Mouse (Mus musculus): ENCODE results near the gene Krtap31-2.

The Krtap31-2 gene

GRCm38 (mm10) chr11:99935991-99936390 lies at the start of gene Krtap31-2:
Gene Krtap31-2, plus strand, starts transcription at chr11:99936291.
- no peak for DNase-seq

GRCm38 (mm10) chr11:99907620-99908019 lies 28.5 kb upstream of the Krtap31-2 start, which contains the start of gene Krtap31-1:
Gene Krtap31-1, plus strand, starts transcription at chr11:99907920.
- no peak for DNase-seq

- no peak for DNase-seq
Measured at GRCm38 (mm10) chr11:99914451-99914850, 21.6 kb upstream of the Krtap31-2 start, which contains the start of gene Gm11565. Gene Gm11565, plus strand, starts transcription at chr11:99914751.

- DNase-seq: no peak
Measured at GRCm38 (mm10) chr11:99937751-99938264, 1.7 kb downstream of the Krtap31-2 start.

- DNase-seq: no peak
Measured at GRCm38 (mm10) chr11:99948175-99948574, 12.1 kb downstream of the Krtap31-2 start, which contains the start of gene Krtap9-5. Gene Krtap9-5, plus strand, starts transcription at chr11:99948475.

GRCm38 (mm10) chr11:99964213-99964612 lies 28.1 kb downstream of the Krtap31-2 start:
- no peak for DNase-seq

DNA sequence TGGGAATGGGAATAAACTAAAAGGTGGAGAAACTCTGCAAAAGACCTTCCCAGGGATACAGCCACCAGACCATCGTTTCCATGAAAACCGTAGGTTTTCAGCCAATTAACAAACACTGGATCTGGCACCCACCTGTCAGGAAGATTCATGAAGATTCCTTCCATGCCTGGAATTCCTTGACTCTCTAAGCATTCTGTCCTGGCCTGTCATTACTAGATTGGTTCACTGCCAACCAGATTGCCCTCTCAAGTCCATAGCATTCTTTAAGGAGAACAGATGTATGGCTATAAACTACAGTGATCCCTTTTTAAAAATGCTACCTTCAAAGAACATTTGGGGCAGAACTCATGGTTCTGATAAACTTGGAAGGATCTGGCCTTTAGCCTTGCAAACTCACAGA lies 29.9 kb downstream of the Krtap31-2 start:
- no peak for DNase-seq

DNA sequence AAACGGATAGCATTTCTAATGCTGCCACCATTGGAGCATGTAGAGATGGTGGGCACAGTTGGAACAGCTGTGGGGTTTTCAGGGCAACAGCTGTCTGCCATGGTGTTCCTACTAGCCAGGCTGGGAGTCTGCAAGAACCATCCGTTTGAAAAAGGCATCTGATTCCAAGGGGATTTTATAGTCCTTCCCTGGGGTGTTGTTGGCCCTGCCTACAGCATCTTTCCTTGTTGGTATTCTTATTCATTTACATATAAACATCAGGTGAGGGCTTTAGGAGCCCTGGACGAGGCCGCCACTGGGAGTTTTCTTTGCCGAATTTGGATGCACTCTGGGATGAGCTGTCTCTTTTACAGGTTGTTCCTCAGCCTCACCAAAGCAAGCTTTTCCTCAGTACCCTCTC lies 42.9 kb downstream of the Krtap31-2 start, which contains the start of gene Krtap29-1:
Gene Krtap29-1, minus strand, starts transcription at position 101 of the 400 bp plus-strand sequence.
- no peak for DNase-seq

DNA sequence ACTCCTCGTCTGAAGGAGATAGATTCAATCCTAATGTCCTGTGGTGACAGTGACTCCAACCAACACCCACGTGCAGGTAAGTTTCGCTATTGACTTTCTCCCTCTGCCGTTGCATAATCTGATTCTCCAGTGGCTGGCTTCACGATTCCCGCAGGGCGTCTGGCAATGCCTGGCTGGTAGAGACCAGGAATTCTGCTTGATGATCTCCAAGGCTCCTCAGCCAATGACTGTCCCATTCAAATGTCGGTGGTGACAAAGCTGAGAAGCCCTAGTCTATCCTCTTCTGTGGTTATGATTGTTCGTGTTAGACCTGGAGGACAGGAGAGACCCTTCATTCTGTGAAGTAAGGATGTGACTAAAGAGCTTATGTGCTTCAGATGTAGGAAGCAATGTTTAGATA lies 46.6 kb downstream of the Krtap31-2 start:
- no peak for DNase-seq

GRCm38 (mm10) chr11:99983442-99983841 lies 47.4 kb downstream of the Krtap31-2 start:
- DNase-seq: no peak

- peak; percentile 7 for DNase-seq
Measured at GRCm38 (mm10) chr11:99985291-99986092, 49.4 kb downstream of the Krtap31-2 start.

DNA sequence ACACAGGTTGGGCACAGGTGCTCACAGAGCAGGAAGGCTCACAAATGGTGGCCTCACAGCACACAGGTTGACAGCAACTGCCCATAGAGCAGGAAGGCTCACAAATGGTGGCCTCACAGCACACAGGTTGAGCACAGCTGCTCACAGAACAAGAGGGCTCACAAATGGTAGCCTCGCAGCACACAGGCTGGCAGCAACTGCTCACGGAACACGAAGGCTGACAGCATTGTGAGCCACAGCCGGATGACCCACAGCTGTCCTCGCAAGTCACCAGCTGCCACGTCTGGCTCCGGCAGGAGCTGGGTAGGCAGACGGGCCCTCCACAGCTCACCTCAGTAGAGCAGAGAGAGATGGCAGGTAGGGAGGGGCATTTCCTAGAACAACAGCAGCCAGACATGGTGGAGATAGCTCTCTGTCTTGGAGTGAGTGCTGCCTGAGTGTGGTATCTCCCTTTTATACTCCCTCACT lies 50.1 kb downstream of the Krtap31-2 start, which contains the start of gene Krtap16-1:
Gene Krtap16-1, minus strand, starts transcription at position 418 of the 468 bp plus-strand sequence.
- DNase-seq: no peak
